Mouse (Mus musculus): ENCODE results near the gene Otop3.

GRCm38 (mm10) chr11:115326730-115327129 is 7.8 kb upstream of the Otop3 start:
- no peak for TF ChIP-seq CTCF (IDR thresholded peaks at IDR 0.05; ENCODE audit: borderline replicate concordance, control insufficient read depth, extremely low read depth, insufficient read depth, low read length, poor library complexity)
- TF ChIP-seq POLR2A (IDR thresholded peaks at IDR 0.05; ENCODE audit: control insufficient read depth, extremely low read depth, insufficient read depth, low read length, poor library complexity), result no peak
